Mouse (Mus musculus): ENCODE measurements around the gene Izumo1.
"Not testable (repeated sequence)": the region's sequence is repeated elsewhere in the genome, so short reads cannot be mapped to it uniquely, and the experiment has no call there.

The Izumo1 gene

DNA sequence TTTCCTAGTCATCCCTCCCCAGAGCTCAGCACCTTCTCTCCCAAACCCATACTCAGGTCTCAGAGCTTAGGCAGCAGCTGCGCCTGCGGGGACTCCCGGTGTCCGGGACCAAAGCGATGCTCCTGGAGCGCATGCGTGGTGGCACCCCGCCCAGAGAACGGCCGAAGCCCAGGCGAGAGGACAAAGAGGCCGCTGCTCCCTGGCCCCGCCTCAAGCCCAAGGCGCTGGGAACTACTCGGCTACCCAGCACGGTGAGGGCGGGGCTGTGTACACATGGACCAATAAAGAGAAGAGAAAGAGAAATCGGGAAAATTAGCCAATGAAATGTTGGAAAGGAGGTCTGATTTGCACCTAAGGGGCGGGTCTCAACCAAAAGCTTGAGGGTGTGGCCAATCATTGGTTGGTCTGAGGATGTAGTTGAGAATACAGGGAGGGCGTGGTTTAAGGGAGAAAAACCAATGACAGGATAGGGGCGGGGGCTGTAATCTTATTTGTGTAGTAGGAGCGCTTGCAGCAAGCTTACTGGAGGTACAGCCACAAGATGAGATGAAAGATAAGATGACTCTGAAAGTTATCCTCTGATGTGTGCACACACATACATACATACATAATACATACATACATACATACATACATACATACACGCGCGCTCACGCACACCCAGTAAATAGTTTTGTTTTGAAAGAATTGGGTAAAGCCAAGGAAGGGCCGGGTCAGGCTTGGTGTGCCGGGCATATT is 22.0 kb downstream of the Izumo1 start:
- DNase-seq: peak; percentile 92

DNA sequence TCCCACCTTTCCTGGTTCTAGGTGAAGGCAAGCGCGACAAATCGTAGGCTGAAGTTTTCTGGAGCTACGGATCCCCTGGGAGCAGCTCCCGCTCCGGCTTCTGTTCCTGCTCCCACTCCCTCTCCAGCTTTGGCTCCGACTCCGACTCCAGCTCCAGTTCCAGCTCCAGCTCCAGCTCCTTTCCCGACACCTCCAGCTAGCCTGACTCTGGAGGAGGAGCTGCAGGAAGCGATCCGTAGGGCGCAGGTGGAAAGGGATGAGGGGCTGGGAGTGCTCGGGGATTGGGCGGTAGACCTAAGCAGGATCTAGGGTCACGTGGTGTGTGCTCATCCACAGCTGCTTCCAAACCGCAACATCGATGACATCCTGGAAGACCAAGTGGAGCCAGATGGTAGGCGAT is 22.6 kb downstream of the Izumo1 start:
- DNase-seq: no peak

DNA sequence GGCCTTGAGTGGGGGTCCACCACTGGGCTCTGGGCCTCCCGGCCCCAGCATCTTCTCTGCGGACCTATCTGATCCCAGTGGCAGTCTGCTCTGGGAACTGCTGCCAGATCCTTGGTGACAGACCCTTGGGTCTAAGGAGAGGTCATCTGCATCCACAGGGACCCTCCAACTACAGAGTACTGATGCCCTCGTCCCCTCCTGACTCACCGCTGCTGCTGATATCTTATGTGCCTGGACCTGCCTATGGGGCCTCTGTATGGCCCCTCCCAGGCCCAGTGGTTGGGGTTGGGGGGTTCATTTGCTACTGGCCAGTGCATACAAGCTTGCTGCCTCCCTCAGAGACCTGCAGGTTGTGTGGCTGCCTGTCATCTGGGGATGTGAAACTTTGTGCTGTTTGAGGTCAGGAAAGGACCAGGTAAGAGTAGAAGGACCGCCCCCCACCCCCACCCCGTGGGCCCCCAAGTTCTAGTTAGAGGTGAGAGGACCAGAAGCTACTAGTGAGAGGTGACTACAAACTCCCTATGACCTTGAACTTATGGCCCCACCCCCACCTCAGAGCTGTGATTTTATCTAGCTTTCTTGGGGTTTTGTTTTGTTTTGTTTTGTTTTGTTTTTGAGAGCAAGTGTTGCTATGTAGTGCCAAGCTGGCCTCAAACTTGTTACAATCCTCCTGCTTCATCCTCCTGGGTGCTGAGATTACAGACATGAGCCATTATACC is 23.4 kb downstream of the Izumo1 start:
- no peak for DNase-seq

DNA sequence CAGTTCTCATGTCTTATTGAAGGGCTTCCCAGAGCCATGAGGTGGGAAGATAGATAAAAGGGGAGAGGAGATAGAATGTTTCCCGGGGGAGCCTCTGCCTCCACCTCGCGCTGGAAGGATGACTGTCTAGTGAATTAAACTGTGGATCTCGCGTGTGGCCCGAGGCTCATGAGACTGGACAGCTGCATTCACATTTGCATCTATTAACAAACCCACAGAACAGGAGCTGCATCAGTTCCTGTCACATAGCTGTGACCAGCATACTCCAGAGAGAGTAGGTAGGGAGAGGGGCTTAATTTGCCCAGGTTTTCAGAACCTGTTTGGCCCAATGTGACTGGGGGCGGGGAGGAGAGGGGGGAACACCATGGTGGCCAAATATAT is 24.0 kb downstream of the Izumo1 start:
- DNase-seq: no peak

DNA sequence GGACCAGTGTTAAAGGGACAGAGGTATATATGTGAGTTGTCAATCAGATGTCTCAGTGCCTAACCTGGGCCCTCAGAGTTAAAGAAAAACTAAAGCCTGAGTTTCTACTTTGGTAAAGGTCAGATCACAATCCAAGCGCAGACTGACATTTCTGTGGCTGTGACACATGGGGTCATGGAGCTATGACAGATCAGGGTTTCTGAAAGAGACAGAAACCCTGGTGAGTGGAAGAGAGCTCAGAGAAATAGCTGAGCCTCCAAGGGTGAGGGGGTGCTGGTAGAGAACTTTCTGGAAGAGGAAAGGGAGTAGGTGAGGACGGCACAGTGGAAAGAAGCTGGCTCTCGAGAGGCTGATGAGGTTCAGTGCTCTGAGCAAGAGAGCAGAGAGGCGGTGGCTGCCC is 25.1 kb downstream of the Izumo1 start:
- no peak for DNase-seq

DNA sequence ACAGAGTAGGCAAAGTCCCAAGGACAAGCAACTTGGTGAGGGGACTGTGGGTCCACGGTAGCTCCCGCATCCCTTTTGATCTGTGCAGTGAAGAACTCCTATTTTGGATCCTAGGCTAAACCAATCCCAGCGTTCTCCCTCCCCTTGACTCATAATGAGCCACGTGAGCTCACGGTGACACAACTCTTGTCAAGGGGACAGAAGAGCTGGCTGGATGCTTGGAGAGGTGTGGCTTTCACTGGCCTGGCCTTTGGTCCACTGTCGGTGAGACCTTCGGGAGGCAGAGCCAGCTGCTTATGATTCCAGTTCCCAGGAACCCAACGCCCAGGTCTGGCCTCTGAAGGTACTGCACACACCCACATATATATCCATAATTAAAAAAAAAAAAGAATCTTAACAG is 27.7 kb downstream of the Izumo1 start:
- no peak for DNase-seq

DNA sequence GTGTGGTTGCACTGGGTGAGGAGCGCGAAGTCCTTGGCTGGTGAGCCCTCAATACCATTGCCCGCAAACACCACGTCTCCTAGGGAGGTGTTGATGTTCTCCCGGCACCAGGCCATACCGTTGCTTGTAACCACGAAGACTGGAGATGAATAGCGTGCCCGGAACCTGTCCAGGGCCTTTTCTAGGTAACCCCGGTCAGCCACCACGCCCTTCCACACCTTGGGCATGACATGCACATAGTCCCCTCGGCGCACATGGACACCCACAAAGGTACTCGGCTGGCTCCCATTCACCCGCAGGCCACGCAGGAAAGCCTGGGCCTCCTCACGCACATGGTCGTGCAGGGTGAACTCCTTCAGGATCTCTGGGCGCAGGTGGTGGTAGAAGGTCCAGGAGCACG is 28.9 kb downstream of the Izumo1 start:
- not testable (repeated sequence) for DNase-seq

DNA sequence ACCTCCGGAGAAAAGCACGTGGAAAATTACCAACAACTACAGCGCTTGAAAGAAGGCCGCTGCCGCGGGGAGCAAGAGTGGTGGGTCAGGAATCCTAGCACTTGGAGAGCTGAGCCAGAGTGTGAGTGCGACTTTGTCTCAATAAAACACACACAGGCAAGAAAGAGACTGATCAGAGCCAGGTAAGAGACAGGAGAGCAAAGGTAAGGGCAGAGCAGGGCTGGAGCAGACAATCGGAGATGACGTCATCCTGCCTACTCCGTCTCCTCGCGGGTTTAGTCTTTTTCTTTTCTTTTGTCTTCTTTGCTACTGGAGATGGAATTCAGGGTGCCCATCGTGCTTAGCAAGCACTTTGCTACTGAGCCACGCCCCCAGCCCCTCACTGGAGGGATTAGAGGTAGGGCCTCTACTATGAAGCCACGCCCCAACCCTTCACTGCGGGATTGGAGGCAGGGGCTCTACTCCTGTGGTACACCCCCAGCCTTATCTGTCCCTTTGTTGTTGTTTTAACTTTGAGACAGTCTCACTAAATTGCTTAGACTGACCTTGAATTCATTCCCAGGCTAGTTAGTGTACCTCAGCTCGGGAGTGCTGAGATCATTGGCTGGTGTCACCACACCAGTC is 32.9 kb downstream of the Izumo1 start:
- no peak for DNase-seq

DNA sequence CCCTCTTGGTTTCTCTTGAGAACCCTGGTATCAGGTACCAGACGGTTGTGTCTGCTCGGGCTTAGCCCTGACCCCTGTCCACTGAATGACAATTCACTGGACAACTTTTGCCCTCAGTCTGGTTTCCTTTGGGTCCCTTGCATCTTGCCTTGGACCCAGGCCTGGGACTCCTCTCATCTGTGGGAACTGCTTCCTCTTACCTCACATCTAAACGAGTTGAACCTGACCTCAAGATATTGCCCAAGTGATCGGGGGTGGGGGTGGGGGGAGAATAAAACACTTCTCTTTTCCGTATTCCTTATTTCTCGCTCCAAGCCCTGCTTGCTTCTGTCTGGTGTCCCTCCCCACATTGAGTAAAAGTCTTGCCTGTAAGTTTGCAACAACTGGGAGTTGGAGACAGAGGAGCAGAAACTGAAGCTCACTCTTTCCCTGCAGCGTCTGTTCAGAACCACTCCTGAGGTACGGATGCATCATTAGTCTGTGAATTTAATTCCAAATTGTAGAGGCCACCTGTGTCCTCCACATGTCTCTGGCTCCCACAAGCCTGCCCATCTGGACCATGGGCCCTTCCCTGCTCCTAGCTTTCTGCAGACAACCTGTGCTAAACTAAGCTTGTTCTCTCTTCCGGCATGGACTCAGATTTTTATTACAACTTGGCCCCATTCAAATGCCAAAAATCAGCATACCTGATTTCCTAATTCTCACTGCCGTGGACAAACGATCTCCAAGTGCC is 39.3 kb downstream of the Izumo1 start:
- DNase-seq: no peak

DNA sequence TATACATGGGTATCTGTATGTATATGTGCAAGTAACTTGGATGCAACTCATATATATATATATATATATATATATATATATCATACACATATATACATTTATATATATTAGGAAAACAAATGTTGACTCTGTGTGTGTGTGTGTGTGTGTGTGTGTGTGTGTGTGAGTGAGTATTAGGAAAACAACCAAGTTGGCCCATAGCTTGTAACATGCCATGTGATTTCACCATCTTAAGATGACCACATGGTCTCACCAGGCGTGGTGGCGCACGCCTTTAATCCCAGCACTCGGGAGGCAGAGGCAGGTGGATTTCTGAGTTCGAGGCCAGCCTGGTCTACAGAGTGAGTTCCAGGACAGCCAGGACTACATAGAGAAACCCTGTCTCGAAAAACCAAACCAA is 40.1 kb downstream of the Izumo1 start:
- not testable (repeated sequence) for DNase-seq

DNA sequence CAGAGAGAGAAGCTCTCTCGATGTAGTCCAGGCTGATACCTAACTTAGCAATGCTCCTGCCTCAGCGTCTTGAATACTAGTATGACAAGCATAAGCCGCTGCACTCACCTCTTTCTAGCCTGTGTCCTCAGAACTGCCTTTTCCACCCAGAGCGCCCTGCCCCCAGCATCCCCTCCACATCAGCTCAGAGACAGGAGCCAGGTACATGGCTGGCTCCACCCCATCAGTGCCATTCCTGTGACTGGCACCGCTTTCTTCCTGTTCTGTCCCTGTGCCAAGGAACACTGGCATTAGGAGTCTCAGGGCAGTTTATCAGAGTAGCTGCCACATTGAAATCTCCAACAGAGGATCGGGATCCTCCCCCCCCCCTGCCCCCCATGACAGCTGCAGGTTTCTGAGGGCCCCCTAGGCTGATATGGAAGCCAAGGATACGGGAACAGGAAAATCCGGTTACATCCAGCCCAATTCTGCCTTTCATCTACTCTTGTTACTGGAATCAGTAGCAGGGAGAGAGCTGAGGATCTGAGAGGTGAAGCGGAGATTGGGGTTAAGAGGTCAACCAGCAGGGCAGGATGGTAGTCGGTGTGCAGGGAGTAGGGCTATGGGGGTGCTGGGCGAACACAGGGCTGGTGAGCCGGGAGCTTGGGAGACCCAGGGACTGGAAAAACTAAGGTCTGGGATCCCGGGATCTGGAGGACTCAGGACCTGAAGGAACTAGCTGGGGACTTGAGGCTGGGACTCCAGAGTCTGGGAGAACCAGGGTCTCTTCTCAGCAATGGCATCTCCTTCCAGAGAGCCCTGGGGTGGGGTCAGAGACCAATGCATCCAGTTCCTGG is 43.9 kb downstream of the Izumo1 start:
- DNase-seq: no peak

DNA sequence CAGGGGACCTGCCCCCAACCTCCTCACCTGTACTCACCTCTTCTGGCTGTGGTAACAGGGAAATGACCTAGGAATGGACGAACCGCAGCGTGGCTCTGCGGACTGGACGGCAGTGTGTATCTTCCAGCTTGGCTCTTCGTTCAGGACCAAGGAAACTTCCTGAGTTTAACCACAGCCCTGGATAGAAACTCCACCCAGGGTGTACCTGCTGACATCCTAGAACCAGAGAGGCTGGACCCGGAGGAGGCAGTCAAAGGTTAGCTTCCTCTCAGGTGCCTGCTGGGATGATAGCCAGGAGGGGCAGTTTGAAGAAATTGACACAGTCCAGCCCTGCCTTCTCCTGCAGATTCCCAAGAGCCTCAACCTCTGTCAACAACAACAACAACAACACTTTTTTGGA is 44.5 kb downstream of the Izumo1 start, which contains the start of gene Fut2:
TSS of gene Fut2 (minus strand) at position 234 of the 400 bp plus-strand sequence.
- DNase-seq: no peak

DNA sequence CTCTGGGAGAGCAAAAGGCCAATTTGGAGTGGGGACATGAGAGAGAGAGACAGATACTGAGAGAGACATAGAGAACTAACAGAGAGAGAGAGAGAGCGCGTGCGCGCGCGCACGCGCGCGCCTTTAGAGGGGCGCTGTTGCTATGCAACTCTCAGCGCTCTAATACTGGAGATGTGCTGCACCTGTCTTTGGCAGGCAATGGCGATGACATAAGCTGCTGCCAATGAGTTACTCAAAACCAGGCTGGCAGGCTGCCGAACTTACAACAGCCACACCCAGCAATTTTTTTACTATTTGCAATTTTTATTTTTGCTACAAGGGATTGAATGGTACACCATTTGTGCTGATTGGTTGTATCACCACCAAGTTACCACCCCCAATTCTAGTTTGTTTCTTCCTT is 46.1 kb downstream of the Izumo1 start:
- DNase-seq: no peak

DNA sequence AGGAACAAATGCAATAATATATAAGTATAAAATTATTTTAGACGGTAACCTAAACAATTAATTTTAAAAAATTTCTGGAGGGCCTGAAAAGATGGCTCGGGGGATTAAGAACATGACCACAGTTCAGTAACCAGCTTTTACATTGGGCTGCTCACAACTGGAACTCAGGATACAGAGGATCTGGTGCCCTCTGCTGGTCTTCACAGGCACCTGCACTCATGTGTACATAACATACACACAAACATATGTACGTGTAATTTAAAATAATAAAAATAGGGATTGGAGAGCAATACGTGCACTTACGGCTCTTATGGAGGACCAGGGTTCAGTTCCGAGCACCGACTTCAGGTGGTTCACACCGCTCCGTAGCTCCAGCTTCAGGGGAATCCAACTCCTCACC is 47.3 kb downstream of the Izumo1 start:
- DNase-seq: no peak

DNA sequence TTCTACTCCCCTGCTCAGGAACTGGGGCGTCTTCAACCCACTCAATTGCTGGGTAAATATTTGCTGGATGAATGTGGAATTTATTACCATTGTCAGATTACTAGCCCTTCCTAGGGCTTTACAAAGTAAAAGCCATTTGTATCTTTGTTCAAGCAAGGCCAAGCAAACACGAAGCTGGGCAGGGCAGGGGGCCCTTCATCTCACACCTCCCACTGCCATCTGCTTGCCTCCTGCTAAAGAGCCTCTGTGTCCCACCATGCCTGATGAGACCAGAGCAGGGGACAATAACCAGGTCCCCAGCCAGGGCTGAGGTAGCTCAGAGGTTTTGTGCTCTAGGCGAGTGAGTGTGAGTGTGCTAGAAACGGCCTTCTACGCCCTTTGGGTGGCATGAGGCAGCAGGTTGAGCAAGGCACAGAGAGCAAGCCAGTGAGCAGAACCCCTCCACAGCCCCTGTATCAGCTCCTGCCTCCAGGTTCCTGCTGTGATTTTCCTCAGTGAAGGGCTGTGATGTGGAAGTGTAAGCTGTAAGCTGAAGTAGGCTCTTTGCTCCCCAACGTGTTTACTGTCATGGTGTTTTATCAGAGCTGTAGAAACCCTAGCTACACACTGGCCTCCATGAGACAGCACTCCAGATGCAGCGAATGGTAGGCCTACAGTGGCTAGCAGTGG is 56.1 kb downstream of the Izumo1 start:
- no peak for DNase-seq

Measured in lung, postnatal 14 days (tissue).